Mouse (Mus musculus) stomach, embryonic 16.5 days (tissue): ENCODE measurements around the gene Casd1. TPM values are rescaled to one million over a fixed set of nuclear protein-coding genes. Genes with fewer than 3 reads are reported as not detected.

Experiments
- ATAC-seq: fragments of 200-750 bp; cut with Nextera tagmentation; 2 replicates; pipeline ENCODE4 v1.8.0; 2017; ENCODE audit warnings: moderate number of reproducible peaks, moderate TSS enrichment; ENCODE audit not compliant: insufficient read depth, low FRiP score
- H3K27ac ChIP-seq: fragments of 300-500 bp; sonication (generic); 2 replicates; pipeline ENCODE4 v1.5.1; 2014; ENCODE audit warnings: low read length
- H3K27me3 ChIP-seq: fragments of 300-500 bp; sonication (generic); 2 replicates; pipeline ENCODE4 v1.6.1; 2014; ENCODE audit warnings: low read length, control low read depth, mixed read lengths; ENCODE audit not compliant: control insufficient read depth, insufficient read depth
- H3K36me3 ChIP-seq: fragments of 300-500 bp; sonication (generic); 2 replicates; pipeline ENCODE4 v1.6.1; 2014; ENCODE audit warnings: low read length; ENCODE audit not compliant: control insufficient read depth, insufficient read depth
- H3K4me1 ChIP-seq: fragments of 300-500 bp; sonication (generic); 2 replicates; pipeline ENCODE4 v1.6.1; 2014; ENCODE audit warnings: low read length, control low read depth, mixed read lengths; ENCODE audit not compliant: control insufficient read depth, insufficient read depth
- H3K4me2 ChIP-seq: fragments of 300-500 bp; sonication (generic); 2 replicates; pipeline ENCODE4 v1.6.1; 2014; ENCODE audit warnings: low read depth, low read length, mixed read lengths
- H3K4me3 ChIP-seq: fragments of 300-500 bp; sonication (generic); replicated peaks from 2 replicates; pipeline ENCODE4 v1.5.1; 2014; ENCODE audit warnings: mild to moderate bottlenecking, low read length
- H3K9ac ChIP-seq: fragments of 300-500 bp; sonication (generic); 2 replicates; pipeline ENCODE4 v1.6.1; 2014; ENCODE audit warnings: low read length
- H3K9me3 ChIP-seq: fragments of 300-500 bp; sonication (generic); replicated peaks from 2 replicates; pipeline ENCODE4 v1.6.1; 2016; ENCODE audit warnings: low read length, control low read depth; ENCODE audit not compliant: control insufficient read depth
- WGBS: fragments of 180-500 bp; shearing (Covaris S2); extraction: QIAGEN DNeasy Blood & Tissue Kit; methylation state at CpG from one replicate; pipeline ENCODE4 v1.1.7; 2014; 5-methylcytosine and 5-hydroxymethylcytosine counted together
- polyA plus RNA-seq: library from polyadenylated mRNA; unstranded; fragments of >200 nt; fragmentation: Nextera tagmentation; extraction: Ambion mirVana; gene quantifications from 2 replicates; pipeline ENCODE4 v1.2.1, GENCODE M21; 2015

Gene Casd1
- polyA plus RNA-seq, 1 experiment from 2014 or later: 23.3 TPM

DNA sequence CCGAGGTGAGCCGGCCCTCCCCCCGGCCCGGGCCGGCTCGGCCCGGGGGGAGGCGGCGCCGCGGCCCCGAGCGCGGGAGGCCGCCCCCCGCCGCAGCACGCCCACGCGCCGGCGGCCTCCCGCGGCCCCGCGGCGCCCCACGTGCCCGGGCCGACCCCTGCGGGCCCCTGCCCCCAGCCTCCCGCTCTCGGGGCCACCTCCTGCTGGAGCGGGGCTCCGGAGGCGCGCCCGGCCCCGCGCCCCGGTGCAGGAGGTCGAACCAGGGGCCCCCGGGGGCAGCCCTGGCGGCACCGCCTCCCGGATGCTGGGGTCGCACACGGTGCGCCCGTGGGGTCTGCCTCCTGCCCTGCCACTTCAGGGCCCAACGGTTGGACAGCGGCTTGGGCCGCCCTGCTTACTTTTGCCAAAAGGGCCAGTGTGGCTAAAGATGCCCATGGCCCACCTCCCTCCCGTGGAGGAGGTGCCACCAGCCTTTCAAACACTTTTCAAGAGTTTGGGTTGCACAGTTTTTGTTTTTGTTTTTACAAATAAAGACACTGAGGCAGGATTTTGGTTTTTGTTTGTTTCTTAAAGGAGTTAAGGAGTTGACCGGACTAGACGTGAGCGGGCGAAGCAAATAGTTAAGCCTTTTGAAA is 775 bp downstream of the Casd1 start:
- no peaks in the 10 kb centered on the region for H3K9me3 ChIP-seq
- H3K4me1 ChIP-seq: peaks cover 14% of the 10 kb centered on the region; the same call in 1 of the 2 replicates
- peak overlapping the region; percentile 93 for H3K27ac ChIP-seq
- peak overlapping the region; percentile 75 for H3K4me3 ChIP-seq
- H3K27me3 ChIP-seq: no peaks in the 10 kb centered on the region
- peak; percentile 67; the same call in 1 of the 2 replicates for ATAC-seq
- H3K4me2 ChIP-seq: peak overlapping the region; percentile 65
- H3K9ac ChIP-seq: peak overlapping the region; percentile 99
- no peaks in the 10 kb centered on the region for H3K36me3 ChIP-seq
- WGBS: 7% methylated on average over 34 of the region's 58 CpGs

DNA sequence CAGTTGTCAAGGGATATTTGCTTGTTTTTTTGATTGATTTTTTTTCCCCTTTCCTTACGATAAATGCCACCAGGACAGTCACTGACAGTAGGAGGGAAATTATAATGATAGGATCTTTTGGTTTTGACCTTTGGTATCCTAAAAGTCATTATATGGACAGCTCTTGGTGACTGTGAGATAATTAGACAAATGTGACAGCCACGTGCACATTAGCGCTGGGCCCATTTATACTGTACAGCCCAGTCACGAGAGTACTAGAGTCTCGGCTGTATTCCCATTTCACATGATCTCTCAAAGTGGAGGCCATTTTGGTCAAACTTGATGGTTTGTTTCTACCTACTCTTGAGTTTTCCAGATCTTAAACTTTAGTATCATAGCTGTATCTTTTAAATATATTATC is 1.4 kb downstream of the Casd1 start:
- 55% methylated on average over 5 of the region's 5 CpGs for WGBS
- peaks cover 14% of the 10 kb centered on the region; the same call in 1 of the 2 replicates for H3K4me1 ChIP-seq
- H3K9ac ChIP-seq: no peak overlapping the region
- H3K4me3 ChIP-seq: peak overlapping the region; percentile 75
- ATAC-seq: no peak
- no peaks in the 10 kb centered on the region for H3K27me3 ChIP-seq
- no peak overlapping the region for H3K27ac ChIP-seq
- no peaks in the 10 kb centered on the region for H3K36me3 ChIP-seq
- H3K9me3 ChIP-seq: no peaks in the 10 kb centered on the region
- peak overlapping the region; percentile 65 for H3K4me2 ChIP-seq

DNA sequence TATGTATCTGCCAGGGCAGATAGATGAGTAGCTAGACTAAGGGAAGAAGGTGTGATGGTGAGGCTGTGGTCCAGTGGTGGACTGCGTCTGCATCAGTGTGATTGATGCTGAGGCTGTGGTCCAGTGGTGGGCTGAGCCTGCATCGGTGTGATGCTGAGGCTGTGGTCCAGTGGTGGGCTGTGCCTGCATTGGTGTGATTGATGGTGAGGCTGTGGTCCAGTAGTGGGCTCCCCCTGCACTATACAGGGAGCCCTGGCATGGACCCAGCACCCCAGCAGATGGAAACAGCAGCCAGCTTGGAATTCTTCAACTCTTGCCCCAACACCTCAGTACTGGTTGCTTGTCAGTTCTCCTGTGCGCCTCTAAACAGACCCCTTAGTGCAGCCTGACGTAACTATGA is 5.8 kb downstream of the Casd1 start:
- no peak overlapping the region for H3K4me3 ChIP-seq
- H3K9me3 ChIP-seq: no peaks in the 10 kb centered on the region
- H3K9ac ChIP-seq: no peak overlapping the region
- WGBS: 73% methylated on average over 4 of the region's 4 CpGs
- H3K36me3 ChIP-seq: no peaks in the 10 kb centered on the region
- no peak overlapping the region for H3K27ac ChIP-seq
- H3K4me2 ChIP-seq: no peak overlapping the region
- H3K27me3 ChIP-seq: no peaks in the 10 kb centered on the region
- ATAC-seq: no peak; the same call in 1 of the 2 replicates
- H3K4me1 ChIP-seq: peaks cover 4% of the 10 kb centered on the region; the same call in 1 of the 2 replicates

DNA sequence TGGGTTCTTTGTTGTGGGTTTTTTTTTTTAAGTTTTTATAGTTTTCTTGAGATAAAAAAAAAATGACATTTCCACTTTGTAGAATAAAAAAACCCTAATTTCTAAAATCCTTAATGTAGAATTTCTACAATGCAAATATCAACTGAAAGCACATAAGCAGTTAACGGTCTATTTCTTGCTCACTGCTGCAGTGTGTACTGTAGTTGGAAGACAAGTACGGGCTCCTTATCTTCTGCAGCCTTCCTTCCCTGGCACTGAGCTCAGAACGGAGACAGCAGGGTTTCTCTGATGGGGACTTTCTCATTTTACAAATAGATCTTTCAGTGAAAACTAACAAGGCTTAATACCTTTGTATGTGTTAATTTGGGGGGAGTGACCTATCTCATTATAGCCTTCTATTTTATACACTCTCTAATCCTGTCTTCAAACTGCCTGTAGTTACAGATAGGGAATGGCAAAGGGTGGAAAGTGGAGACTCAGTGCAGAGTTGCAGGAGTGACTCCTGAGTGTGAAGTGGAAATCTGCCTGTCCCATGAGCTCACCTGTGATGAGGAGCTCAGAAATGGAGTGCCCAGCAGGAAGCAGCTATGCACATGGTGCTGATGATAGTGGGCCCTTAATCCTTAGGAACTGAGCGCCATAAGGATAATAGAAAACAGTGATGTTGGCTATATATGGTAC is 9.7 kb downstream of the Casd1 start:
- H3K4me2 ChIP-seq: no peak overlapping the region
- no peak overlapping the region for H3K4me3 ChIP-seq
- no peaks in the 10 kb centered on the region for H3K36me3 ChIP-seq
- no peak overlapping the region for H3K27ac ChIP-seq
- no peak overlapping the region for H3K9ac ChIP-seq
- no peaks in the 10 kb centered on the region for H3K9me3 ChIP-seq
- H3K27me3 ChIP-seq: no peaks in the 10 kb centered on the region
- 84% methylated on average over 4 of the region's 4 CpGs for WGBS
- no peak for ATAC-seq
- H3K4me1 ChIP-seq: no peaks in the 10 kb centered on the region

DNA sequence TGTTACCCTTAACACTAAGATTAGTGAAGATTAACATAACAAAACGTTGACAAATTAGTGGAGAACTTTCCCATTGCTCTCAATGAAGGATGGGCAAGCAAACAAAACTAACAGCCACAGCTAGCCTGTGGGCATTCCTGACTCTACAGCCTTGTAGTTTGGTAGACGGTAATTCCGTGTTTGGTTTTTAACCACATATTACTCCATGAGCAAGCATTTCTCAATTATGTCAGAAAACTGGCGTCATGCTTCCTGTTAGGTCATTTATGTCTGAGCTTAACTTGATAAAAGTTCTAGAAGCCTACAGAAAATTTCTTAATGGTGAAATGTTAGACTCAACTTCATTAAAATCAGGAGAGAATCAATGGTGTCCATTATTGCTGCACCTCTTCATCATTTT is 11.2 kb downstream of the Casd1 start:
- Histone ChIP-seq H3K36me3 (no peaks in the 10 kb centered on the region), H3K9ac (no peak overlapping the region), H3K9me3 (no peaks in the 10 kb centered on the region), H3K4me3 (no peak overlapping the region), H3K27me3 (no peaks in the 10 kb centered on the region), H3K4me1 (no peaks in the 10 kb centered on the region), H3K27ac (no peak overlapping the region), H3K4me2 (no peak overlapping the region)
- no peak for ATAC-seq
- 80% methylated on average over 4 of the region's 4 CpGs for WGBS

DNA sequence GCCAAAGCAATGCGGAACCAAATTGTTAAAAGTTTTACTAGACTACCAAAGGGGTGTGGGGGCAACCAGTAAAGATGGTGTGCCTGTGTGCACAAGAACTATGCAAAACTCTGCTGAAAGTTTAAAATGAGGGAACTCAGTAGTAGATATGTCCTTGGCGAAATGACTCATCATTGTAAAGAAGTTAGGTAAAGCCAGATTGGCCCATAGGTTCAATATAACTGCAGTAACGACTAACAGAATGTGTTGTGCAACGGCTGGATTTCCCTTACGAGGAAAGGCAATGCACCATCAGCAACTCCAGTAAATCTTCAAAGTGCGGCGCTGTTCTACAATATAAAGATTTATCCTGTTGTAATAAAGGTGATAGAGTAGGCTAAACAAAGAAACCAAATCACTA is 11.8 kb downstream of the Casd1 start:
- no peaks in the 10 kb centered on the region for H3K9me3 ChIP-seq
- no peaks in the 10 kb centered on the region for H3K4me1 ChIP-seq
- H3K27ac ChIP-seq: no peak overlapping the region
- no peak for ATAC-seq
- no peak overlapping the region for H3K4me2 ChIP-seq
- no peaks in the 10 kb centered on the region for H3K36me3 ChIP-seq
- H3K9ac ChIP-seq: no peak overlapping the region
- 91% methylated on average over 7 of the region's 7 CpGs for WGBS
- no peaks in the 10 kb centered on the region for H3K27me3 ChIP-seq
- H3K4me3 ChIP-seq: no peak overlapping the region

DNA sequence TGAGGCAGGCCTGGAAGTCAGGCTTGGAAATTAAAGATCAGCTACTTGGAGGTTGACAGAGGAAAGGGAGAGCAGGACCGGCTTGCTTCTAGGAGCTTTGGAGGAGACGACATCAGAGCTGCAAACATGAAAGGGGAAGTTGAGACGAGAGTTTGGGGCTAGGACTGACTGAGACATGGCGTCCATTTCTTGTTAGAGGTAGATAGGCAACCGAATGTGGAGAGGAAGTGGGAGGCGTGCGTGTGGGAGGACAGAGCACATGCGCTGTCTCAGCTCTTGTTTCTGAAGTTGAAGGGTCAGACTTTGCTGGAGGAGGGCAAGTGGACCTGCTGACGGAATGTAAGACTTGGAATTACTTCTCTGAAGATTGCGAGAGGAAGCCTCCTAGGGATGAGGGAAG is 17.3 kb downstream of the Casd1 start:
- Histone ChIP-seq H3K4me1 (no peaks in the 10 kb centered on the region), H3K9ac (no peak overlapping the region), H3K27me3 (no peaks in the 10 kb centered on the region), H3K4me3 (no peak overlapping the region), H3K9me3 (no peaks in the 10 kb centered on the region), H3K27ac (no peak overlapping the region), H3K36me3 (no peaks in the 10 kb centered on the region; the same call in none of the 2 replicates), H3K4me2 (no peak overlapping the region)
- WGBS: 77% methylated on average over 10 of the region's 10 CpGs
- no peak for ATAC-seq

DNA sequence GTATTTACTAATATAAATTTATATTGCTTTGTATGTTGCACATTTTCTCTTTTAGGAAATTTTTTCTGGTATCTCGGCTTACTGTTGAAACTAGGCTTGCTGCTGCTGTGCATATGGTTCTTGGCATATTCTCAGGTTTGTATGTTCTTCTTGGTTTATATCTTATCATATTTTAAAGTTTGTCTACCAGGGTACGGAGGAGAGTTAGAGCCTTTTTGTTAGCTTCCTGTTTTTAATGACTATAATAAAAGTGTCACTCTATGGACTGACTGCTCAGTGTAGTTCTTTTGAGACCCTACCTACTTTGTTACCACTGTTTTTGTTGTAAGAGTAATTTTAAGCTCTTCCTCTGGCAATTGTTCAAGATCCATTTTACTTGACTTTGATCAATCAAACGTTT is 30.8 kb downstream of the Casd1 start:
- H3K9me3 ChIP-seq: no peaks in the 10 kb centered on the region
- no peak overlapping the region for H3K27ac ChIP-seq
- no peaks in the 10 kb centered on the region for H3K36me3 ChIP-seq
- H3K27me3 ChIP-seq: no peaks in the 10 kb centered on the region
- no peak overlapping the region for H3K9ac ChIP-seq
- WGBS: 65% methylated on average over 3 of the region's 3 CpGs
- H3K4me1 ChIP-seq: no peaks in the 10 kb centered on the region
- H3K4me2 ChIP-seq: no peak overlapping the region
- H3K4me3 ChIP-seq: no peak overlapping the region
- ATAC-seq: no peak

DNA sequence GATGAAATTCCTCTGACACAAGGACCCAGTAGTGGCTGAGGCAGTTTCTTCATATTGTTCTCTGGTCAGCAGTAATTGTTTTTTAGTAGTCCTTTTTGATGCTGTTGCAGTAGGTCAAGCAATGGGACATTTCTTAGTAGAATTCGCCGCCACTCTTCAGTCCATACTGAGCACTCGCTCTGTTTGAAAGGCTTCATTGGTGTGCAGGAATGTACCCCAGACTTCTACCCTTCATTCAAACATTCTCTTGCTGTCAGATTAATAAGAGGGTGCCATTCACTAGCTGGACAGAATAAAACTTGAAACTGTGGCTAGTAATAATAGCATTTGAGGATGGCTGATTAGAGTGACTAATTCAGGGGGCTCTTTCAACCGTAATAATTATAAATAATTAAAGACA is 32.5 kb downstream of the Casd1 start:
- no peak for ATAC-seq
- H3K36me3 ChIP-seq: no peaks in the 10 kb centered on the region
- WGBS: 81% methylated on average over 4 of the region's 4 CpGs
- H3K9ac ChIP-seq: no peak overlapping the region
- H3K4me1 ChIP-seq: no peaks in the 10 kb centered on the region
- no peaks in the 10 kb centered on the region for H3K9me3 ChIP-seq
- H3K4me2 ChIP-seq: no peak overlapping the region
- no peak overlapping the region for H3K4me3 ChIP-seq
- no peak overlapping the region for H3K27ac ChIP-seq
- H3K27me3 ChIP-seq: no peaks in the 10 kb centered on the region
